Mouse (Mus musculus): Measurements from ENCODE around the gene Snx29. TPM values are rescaled to one million over a fixed set of nuclear protein-coding genes. Genes with fewer than 3 reads are reported as not detected.
"Not testable (repeated sequence)": the region's sequence is repeated elsewhere in the genome, so short reads cannot be mapped to it uniquely, and the experiment has no call there.

Snx29 gene
- polyA plus RNA-seq, 1 experiment: 16.0 TPM

- TF ChIP-seq CTCF (IDR thresholded peaks at IDR 0.05; ENCODE audit: borderline replicate concordance, extremely low read depth, insufficient read depth, insufficient read length) (no peak), POLR2A (IDR thresholded peaks at IDR 0.05; ENCODE audit: borderline replicate concordance, extremely low read depth, insufficient read depth, insufficient read length, poor library complexity, severe bottlenecking) (no peak)
- DNase-seq (ENCODE audit: low read depth): no peak
Measured at GRCm38 (mm10) chr16:11504666-11505491, 182.2 kb downstream of the Snx29 start.

DNA sequence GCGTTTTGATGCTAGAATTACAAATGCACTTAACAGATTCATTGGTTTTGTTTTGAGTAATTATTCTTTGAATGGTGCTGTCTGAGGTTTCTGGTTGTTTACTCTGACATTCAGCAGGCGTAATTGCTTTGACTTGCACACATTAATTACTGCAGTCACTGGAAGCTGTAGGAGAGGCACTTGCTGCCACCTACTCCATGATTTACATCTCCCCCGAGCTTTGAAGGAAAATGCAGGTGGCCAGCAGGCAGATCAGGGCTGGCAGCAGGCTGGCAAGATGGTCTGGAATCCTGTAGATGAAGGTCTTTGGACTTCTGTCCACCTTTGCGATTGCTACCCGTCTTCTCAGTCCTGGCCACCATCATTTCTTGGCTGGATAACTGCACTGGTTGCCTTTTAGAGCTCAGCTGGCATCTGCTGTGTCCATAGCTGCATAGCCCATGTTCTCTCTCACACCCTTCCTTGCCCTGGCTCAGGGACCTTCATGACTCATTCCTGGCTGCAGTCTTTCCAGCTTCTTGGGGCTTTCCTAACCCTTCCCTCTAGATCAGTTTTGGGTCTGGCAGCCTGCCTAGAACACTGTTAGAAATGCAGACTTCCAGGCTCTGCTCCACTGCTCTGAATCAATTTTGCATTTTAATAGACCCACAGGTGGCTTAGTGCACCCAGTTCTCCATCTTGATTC, 182.9 kb downstream of the Snx29 start:
- DNase-seq (ENCODE audit: low read depth): peak; percentile 31
- TF ChIP-seq CTCF (IDR thresholded peaks at IDR 0.05; ENCODE audit: borderline replicate concordance, extremely low read depth, insufficient read depth, insufficient read length) (no peak), POLR2A (IDR thresholded peaks at IDR 0.05; ENCODE audit: borderline replicate concordance, extremely low read depth, insufficient read depth, insufficient read length, poor library complexity, severe bottlenecking) (no peak)

GRCm38 (mm10) chr16:11507188-11507731, 184.6 kb downstream of the Snx29 start:
- TF ChIP-seq CTCF (IDR thresholded peaks at IDR 0.05; ENCODE audit: borderline replicate concordance, extremely low read depth, insufficient read depth, insufficient read length) (no peak), POLR2A (IDR thresholded peaks at IDR 0.05; ENCODE audit: borderline replicate concordance, extremely low read depth, insufficient read depth, insufficient read length, poor library complexity, severe bottlenecking) (no peak)
- DNase-seq (ENCODE audit: low read depth): no peak

DNA sequence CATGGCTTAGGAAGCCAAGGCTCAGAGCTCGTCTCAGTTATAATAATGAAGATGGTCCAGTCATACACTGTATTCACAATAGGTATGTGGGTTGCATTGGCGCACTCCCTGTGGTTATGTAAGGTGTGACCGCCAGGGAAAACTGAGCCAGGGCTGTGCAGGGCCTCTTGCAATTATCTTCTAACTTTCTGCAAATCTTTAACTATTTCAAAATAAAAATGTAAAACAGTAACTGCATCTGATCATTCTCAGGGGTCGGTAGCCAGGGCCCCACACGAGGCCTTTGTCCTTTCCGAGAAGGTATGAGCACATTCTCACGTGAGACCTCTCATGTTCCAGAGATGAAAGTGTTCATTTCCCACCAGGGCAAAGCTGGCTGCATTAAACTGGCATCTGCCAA, 185.6 kb downstream of the Snx29 start:
- TF ChIP-seq CTCF (IDR thresholded peaks at IDR 0.05; ENCODE audit: borderline replicate concordance, extremely low read depth, insufficient read depth, insufficient read length): no peak
- no peak for TF ChIP-seq POLR2A (IDR thresholded peaks at IDR 0.05; ENCODE audit: borderline replicate concordance, extremely low read depth, insufficient read depth, insufficient read length, poor library complexity, severe bottlenecking)
- DNase-seq (ENCODE audit: low read depth): no peak

DNA sequence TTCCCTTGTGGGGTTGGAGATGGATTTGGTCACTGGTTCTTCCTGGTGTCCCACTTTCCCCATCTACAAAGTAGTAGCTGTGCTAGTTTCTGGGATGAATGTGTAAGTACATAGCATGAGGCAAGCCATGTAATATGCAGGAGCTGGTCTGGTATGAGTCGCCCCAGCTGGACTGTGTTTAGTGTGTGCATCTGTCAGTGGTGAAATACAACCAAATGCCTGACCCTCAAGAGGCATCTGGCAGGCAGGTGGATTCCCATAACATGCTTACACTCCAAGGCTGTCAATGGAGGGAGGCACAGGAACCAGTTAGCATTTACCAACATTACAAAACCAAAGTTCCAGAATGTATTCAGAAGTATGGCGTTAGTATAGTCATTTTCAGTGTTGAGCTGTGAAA, 187.7 kb downstream of the Snx29 start:
- TF ChIP-seq CTCF (IDR thresholded peaks at IDR 0.05; ENCODE audit: borderline replicate concordance, extremely low read depth, insufficient read depth, insufficient read length): no peak
- TF ChIP-seq POLR2A (IDR thresholded peaks at IDR 0.05; ENCODE audit: borderline replicate concordance, extremely low read depth, insufficient read depth, insufficient read length, poor library complexity, severe bottlenecking): no peak
- DNase-seq (ENCODE audit: low read depth): no peak

- no peak for TF ChIP-seq CTCF (IDR thresholded peaks at IDR 0.05; ENCODE audit: borderline replicate concordance, extremely low read depth, insufficient read depth, insufficient read length)
- TF ChIP-seq POLR2A (IDR thresholded peaks at IDR 0.05; ENCODE audit: borderline replicate concordance, extremely low read depth, insufficient read depth, insufficient read length, poor library complexity, severe bottlenecking): no peak
- DNase-seq (ENCODE audit: low read depth): no peak
Measured at GRCm38 (mm10) chr16:11510854-11511253, 188.1 kb downstream of the Snx29 start.

DNA sequence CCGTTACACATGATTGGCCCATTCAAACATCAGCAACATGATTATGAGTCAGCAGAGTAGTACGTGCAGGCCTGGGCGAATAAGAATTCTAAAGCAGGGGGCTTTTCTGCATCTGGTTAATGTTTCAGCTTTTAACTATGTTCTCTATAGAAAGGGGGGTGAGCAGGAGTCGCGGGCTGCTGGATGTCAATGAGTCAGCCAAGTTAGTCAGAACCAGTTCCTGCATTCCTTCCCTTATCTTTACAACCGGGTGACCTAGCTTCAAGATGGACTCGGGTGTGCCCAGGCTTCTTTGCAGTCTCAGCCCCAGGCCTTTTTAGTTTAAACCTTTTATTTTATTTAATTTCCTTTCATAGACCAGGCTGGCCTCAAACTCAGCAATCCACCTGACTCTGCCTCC, 189.0 kb downstream of the Snx29 start:
- not testable (repeated sequence) for DNase-seq (ENCODE audit: low read depth)

DNA sequence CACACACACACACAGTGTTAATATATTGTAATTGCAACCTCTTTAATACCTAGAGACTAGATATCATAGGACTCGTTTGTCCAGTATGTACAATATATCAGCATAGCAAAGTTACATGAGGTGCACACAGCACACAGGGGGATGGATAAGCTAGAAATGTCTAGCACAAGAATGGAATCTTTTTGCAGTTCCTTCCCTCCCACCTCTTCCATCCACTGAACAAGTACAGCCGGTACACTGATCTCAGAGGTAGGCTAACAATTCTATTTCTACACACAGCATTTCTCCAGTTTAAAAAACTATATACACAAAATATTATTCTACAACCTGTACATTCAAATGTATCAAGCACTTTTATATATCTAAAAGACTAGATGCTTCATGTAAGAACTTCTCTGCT, 194.0 kb downstream of the Snx29 start:
- no peak for DNase-seq (ENCODE audit: low read depth)

DNA sequence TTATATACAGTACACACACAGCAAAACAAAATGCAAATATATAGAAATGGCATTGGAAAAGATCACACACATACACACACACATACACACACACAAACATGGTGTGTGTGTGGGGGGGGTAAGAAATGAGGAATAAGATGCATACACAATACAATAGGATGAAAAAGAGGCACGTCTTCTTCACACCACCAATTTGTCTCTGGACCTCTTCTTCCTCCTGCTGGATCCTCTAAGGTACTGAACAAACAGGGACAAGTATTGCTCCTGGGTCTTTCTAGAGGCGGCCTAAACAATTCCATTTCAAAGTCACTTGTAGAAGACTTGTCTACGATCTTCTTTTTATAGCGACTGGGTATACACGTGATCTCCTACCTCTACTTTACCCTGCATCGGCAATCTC, 194.7 kb downstream of the Snx29 start:
- TF ChIP-seq POLR2A (IDR thresholded peaks at IDR 0.05; ENCODE audit: borderline replicate concordance, extremely low read depth, insufficient read depth, insufficient read length, poor library complexity, severe bottlenecking) (no peak), CTCF (IDR thresholded peaks at IDR 0.05; ENCODE audit: borderline replicate concordance, extremely low read depth, insufficient read depth, insufficient read length) (no peak)
- DNase-seq (ENCODE audit: low read depth): no peak

More for the DNA sequence above, 194.0 kb downstream of the Snx29 start:
- no peak for TF ChIP-seq CTCF (IDR thresholded peaks at IDR 0.05; ENCODE audit: borderline replicate concordance, extremely low read depth, insufficient read depth, insufficient read length)
- no peak for TF ChIP-seq POLR2A (IDR thresholded peaks at IDR 0.05; ENCODE audit: borderline replicate concordance, extremely low read depth, insufficient read depth, insufficient read length, poor library complexity, severe bottlenecking)

DNA sequence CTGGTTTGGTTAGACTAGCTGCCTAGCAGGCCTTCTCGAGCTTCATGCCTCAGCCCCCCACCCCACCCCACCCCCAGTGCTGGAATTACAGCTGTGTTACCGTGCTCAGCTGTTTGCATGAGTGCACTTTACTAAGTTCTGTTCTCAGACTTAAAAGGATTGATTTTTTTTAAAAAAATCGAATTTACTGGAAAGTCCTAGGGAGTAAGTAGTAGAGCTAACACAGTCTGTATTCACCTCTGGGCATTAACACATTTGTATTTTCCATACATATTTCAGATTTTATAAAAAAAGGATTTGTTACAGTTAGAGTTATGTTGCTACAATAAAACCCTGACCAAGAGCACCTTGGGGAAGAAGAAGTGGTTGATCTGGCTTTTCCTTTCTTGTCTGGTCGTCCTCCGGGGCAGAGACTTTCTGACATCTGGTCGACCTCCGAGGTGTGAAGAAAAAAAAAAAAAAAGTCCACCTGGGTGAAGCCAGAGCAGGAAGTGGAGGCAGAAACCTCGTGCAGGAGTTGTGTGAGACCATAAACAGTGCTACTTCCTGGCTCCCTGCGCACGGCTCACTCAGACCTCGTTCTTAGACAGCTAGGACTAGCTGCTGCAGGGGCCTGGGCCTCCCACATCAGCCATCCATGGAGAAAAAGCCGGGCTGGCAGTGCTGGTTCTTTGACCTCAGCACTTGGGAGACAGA, 196.2 kb downstream of the Snx29 start:
- no peak for DNase-seq (ENCODE audit: low read depth)
- TF ChIP-seq CTCF (IDR thresholded peaks at IDR 0.05; ENCODE audit: borderline replicate concordance, extremely low read depth, insufficient read depth, insufficient read length) (no peak), POLR2A (IDR thresholded peaks at IDR 0.05; ENCODE audit: borderline replicate concordance, extremely low read depth, insufficient read depth, insufficient read length, poor library complexity, severe bottlenecking) (no peak)

GRCm38 (mm10) chr16:11526104-11526786, 203.5 kb downstream of the Snx29 start:
- TF ChIP-seq CTCF (IDR thresholded peaks at IDR 0.05; ENCODE audit: borderline replicate concordance, extremely low read depth, insufficient read depth, insufficient read length) (no peak), POLR2A (IDR thresholded peaks at IDR 0.05; ENCODE audit: borderline replicate concordance, extremely low read depth, insufficient read depth, insufficient read length, poor library complexity, severe bottlenecking) (no peak)
- DNase-seq (ENCODE audit: low read depth): no peak
